Mouse (Mus musculus) liver, adult 2 months (tissue): ENCODE results near the gene Dnajc21.

Experiments
- CTCF ChIP-seq: fragments of 200-500 bp; IDR thresholded peaks from 2 replicates; pipeline ENCODE4 v1.5.1; 2011; ENCODE audit warnings: low read depth, low read length, control low read depth
- POLR2A ChIP-seq: fragments of 200-500 bp; IDR thresholded peaks from 2 replicates; pipeline ENCODE4 v1.6.1; 2011; ENCODE audit warnings: low read length, control low read depth; ENCODE audit not compliant: insufficient read depth; ENCODE audit errors: extremely low read depth

GRCm38 (mm10) chr15:10442275-10442674, 28.0 kb downstream of the Dnajc21 start:
- TF ChIP-seq POLR2A (no peak), CTCF (no peak)
